Mouse (Mus musculus) 3T3-L1 (cell line): ENCODE measurements around the gene Olfr889.
"Not testable (repeated sequence)": the region's sequence is repeated elsewhere in the genome, so short reads cannot be mapped to it uniquely, and the experiment has no call there.

Source experiments
- DNase-seq: peaks from one replicate; pipeline ENCODE4 v3.0.0-alpha.2; 2015; ENCODE audit warnings: low read depth, low spot score

The Olfr889 gene

GRCm38 (mm10) chr9:38114898-38115297 is at the start of gene Olfr889:
Olfr889 (plus strand) TSS chr9:38115198.
- DNase-seq, result no peak

- no peak for DNase-seq
These were observed 31.2 kb upstream of the Olfr889 start, which contains the start of gene Olfr887 for GRCm38 (mm10) chr9:38083772-38084171. Olfr887 (plus strand) TSS chr9:38084072.

GRCm38 (mm10) chr9:38107828-38108227 is 7.2 kb upstream of the Olfr889 start, which contains the start of gene Olfr888:
Olfr888 (plus strand) TSS chr9:38108128.
- DNase-seq, result no peak

- no peak for DNase-seq
These were observed 27.2 kb downstream of the Olfr889 start, which contains the start of gene Olfr890 for GRCm38 (mm10) chr9:38142217-38142616. Olfr890 (plus strand) TSS chr9:38142517.

GRCm38 (mm10) chr9:38168341-38168740 is 53.3 kb downstream of the Olfr889 start:
- not testable (repeated sequence) for DNase-seq
